Mouse (Mus musculus) urinary bladder, adult 18-20 months (tissue): ENCODE data around the gene Camta1.
"Not testable (repeated sequence)": the region's sequence is repeated elsewhere in the genome, so short reads cannot be mapped to it uniquely, and the experiment has no call there.

Experiments
- DNase-seq, 2 experiments: peaks; one replicate each; pipeline ENCODE4 v3.0.0; 2022; ENCODE audit warnings: low spot score in 2 of 2, mixed read lengths in 2 of 2

Gene Camta1

DNA sequence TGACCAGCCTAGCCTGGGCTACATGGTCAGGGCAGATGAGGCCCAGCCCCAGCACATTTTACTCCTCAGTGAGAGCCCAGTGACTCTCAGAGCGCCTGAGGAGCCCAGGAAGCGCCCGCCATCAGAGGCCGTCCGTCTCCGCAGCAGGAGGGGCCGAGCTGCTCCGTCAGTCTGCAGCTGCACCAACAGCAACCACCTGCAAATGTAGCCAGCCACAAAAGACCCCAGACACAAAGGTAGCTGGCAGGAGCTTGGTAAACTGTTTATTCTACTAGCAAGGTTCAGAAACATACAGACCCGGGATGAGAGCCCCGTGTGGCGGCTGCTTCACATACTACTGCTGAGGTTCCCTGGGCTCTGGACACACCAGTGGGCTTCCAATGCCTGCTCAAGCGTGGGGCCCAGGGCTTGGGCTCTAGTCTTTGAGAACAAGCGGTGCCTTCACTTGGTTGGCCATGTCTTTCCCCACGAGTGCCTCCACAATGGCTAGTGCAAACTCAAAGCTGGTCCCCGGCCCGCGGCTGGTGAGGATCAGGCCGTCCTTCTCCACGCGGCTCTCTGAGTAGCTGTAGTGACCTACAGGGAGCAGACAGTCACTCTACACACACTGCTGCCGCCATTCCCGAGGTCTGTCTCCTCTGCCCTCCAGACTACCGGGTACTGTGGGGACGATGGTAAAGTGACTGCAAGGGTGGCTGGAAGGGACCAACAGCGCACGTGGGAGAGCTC, 964.6 kb downstream of the Camta1 start:
- no peak for DNase-seq

GRCm38 (mm10) chr4:150894718-150895501, 966.8 kb downstream of the Camta1 start:
- no peak for DNase-seq

GRCm38 (mm10) chr4:150891308-150891707, 970.4 kb downstream of the Camta1 start:
- no peak for DNase-seq

DNA sequence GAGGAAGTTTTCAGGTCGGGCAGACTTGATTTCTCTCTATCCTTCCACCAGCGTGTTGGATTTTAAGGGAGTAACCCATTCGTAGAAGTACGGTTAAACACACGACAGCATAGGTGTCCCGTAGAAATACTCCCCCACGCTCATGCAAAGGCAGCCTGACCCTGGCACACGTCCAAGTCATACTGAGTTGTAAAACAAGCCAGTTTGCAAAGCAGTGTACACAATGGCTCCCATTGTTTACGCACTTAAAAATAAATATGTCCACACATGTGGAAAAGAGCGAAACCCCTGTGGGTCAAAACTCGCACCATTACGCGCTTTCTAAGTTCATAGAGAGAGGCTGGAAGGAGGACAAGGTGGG, 971.7 kb downstream of the Camta1 start:
- DNase-seq: peak in 1 of 2 experiments; percentile 52

GRCm38 (mm10) chr4:150889273-150889954, 972.3 kb downstream of the Camta1 start:
- no peak for DNase-seq

DNA sequence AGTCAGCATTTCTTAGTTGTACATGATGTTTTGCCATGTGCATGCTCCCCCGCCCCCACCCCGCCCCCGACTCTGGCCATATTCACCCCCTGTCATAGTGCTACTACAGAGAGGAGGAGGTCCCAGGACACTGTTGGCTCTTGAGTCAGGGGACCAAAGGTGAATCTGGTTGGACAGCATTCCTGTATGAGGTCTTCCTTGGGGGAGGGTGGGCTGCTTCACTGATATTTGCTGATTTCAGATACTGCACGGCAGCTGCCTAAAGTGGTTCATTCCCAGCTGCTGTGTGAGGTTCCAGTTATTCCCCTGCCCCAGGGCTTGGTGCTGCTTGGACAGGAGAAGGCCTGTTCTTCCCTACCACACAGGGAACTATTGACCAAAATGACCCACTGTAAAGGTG, 973.2 kb downstream of the Camta1 start:
- no peak for DNase-seq

DNA sequence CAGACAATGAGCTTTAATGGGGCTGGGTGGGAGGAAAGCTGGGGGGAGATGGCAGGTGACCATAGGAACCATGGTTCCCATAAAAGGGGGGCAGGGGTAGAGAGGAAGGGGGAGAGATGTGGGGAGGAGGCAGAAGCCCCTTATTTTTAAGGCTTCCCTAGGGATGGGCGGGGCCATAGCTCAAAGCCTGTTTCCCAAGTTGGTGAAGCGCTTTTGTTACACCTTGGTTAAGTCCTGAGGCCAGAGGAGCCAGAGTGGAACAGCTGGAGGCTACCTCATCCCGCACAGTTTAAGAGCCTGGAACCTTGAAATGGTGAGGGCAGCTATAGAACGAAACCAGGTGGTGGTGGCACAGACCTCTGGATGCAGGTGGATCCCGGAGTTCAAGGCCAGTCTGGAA, 973.8 kb downstream of the Camta1 start:
- DNase-seq: no peak

GRCm38 (mm10) chr4:150882632-150883031, 979.0 kb downstream of the Camta1 start:
- no peak for DNase-seq

DNA sequence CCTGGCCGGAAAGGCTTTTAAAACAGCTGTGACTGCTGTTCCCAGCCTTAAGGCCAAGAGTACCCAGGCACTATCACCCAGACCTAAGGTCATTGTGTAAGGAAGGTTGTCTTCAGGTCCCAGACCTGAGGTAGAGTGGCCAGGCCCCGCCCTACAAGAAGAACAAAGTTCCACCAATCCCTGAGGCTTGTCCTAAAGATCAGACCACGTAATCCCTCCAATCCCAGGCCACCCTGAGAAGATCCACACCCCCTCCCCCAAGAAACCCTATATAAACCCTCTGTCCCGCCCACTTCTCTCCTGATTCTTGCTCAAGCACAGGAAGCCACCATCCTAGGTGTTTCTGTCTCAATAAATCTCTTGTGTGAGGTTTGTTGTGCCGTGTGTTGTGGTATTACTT, 981.3 kb downstream of the Camta1 start:
- DNase-seq: no peak

DNA sequence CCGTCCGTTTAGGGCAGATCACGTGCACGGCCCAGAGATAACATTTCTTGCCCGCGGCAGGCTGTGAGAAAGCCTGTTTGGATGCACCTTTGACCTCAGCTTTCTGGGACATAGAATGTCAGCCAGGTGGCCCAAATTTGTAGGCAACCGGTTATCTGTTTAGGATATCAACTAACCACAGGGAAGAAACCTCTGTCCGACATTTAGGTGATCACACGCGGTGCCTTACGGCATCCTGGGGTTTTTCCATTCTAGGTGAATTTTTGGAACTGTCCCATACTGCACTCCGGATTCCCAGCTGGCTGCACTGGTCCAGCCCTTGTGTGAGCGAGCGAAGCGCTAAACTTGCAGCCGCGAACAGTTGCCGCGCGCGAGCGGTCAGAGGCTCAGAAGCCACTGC, 982.0 kb downstream of the Camta1 start:
- no peak for DNase-seq

GRCm38 (mm10) chr4:150875393-150875792, 986.3 kb downstream of the Camta1 start:
- no peak for DNase-seq

DNA sequence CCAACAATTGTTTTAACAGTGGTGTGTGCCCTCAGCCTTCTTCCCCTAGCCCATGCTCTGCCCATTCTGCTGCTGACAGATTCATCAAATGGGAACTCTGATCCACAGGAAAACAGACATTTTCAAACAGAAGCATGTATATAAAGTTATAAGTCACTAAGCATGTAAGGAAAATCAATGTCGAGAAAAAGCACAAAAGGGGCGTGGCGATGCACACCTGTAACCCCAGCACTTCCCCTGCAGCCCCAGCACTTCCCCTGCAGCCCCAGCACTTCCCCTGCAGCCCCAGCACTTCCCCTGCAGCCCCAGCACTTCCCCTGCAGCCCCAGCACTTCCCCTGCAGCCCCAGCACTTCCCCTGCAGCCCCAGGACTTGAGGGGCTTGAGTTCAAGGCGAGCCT, 987.3 kb downstream of the Camta1 start:
- DNase-seq: not testable (repeated sequence)

GRCm38 (mm10) chr4:150872681-150873080, 989.0 kb downstream of the Camta1 start:
- no peak for DNase-seq

GRCm38 (mm10) chr4:150872139-150872651, 989.5 kb downstream of the Camta1 start:
- peak in 1 of 2 experiments; percentile 32 for DNase-seq

DNA sequence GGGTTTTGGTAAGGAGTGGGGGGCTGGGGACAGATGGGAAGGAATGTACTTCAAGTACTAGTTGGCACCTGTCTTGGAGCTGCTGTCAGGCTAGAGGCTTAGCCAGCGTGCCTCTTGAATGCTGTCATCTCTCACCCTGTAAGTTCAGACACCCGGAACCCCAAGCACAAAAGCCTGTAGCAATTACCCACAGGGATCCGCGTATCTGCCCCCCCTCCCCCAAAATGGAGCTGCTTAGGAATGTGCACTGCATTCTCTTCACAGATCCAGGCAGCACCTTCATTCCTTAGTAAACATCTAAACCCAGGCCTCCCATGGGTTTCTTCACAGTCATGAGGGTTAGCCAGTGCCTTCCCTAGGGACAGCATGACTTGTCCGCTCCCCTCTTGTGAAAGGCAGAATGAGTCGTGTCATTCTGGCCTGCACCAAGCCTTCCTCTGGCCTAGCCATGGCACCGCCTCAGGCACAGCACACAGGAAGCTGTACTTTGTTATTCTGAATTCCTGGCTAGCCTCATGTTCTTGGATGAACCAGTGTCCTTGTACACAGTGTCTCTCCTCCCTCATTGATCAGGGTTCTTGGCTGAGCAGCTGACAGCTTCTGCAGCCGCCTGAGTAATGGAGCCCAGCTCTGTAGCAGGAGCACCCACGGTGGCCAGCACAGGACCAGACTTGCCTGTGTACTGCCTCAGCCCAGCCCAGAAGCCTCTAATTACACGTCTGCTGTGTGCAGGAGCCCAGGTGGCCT, 990.1 kb downstream of the Camta1 start:
- peak; percentile 40 to 57 for DNase-seq

- DNase-seq: peak; percentile 29 to 54
Measured at GRCm38 (mm10) chr4:150870963-150871391, 990.7 kb downstream of the Camta1 start.

GRCm38 (mm10) chr4:150869276-150870197, 992.1 kb downstream of the Camta1 start:
- no peak for DNase-seq

DNA sequence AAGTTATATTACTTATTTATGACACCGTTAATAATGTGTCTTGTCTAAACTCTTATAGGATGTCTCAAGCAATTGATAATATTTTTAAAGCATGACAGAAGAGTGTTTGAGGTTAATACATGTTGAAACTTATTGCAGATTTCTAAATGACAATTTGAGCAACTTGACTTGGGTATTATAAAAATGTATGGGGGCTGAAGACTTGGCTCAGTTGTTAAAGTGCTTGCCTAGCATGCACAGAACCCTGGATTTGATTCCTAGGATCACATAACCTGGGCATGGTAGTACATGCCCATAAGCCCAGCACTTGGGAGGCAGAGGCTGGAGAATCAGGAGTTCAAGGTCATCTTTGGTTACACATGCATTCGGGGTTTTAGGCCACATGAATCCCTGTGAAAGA, 992.8 kb downstream of the Camta1 start:
- no peak for DNase-seq

GRCm38 (mm10) chr4:150868161-150868560, 993.5 kb downstream of the Camta1 start:
- no peak for DNase-seq
